Mouse (Mus musculus) limb, embryonic 11.5 days (tissue): Measurements from ENCODE around the gene Nptx1. TPM values are rescaled to one million over a fixed set of nuclear protein-coding genes. Genes with fewer than 3 reads are reported as not detected.

Experiments
- polyA plus RNA-seq: library from polyadenylated mRNA; unstranded; fragments of >200 nt; fragmentation: Nextera tagmentation; extraction: Ambion mirVana; gene quantifications from 2 replicates; pipeline ENCODE4 v1.2.1, GENCODE M21; 2014

The Nptx1 gene
- polyA plus RNA-seq, 1 experiment from 2014 or later, result 0.29 TPM

Other genes with a start within 250 kb of the Nptx1 start
- 463 and 475 TPM in 2 replicates for gene Eif4a3, start 247.7 kb downstream of the Nptx1 start, polyA plus RNA-seq
- 0.17 and 0.18 TPM in 2 replicates for gene Card14, start 240.0 kb downstream of the Nptx1 start, polyA plus RNA-seq
- gene Sgsh, start 192.2 kb downstream of the Nptx1 start, polyA plus RNA-seq, result 4.9 and 6.2 TPM in 2 replicates
- 7.3 and 7.4 TPM in 2 replicates for gene Slc26a11, start 192.2 kb downstream of the Nptx1 start, polyA plus RNA-seq
- gene Rnf213, start 154.7 kb downstream of the Nptx1 start, polyA plus RNA-seq, result 3.1 and 3.5 TPM in 2 replicates
- 16.5 and 17.8 TPM in 2 replicates for gene Endov, start 56.4 kb downstream of the Nptx1 start, polyA plus RNA-seq
- gene Rptor, start 55.2 kb upstream of the Nptx1 start, polyA plus RNA-seq, result 13.8 and 16.2 TPM in 2 replicates